Mouse (Mus musculus): ENCODE measurements around the gene Sf1.

DNA sequence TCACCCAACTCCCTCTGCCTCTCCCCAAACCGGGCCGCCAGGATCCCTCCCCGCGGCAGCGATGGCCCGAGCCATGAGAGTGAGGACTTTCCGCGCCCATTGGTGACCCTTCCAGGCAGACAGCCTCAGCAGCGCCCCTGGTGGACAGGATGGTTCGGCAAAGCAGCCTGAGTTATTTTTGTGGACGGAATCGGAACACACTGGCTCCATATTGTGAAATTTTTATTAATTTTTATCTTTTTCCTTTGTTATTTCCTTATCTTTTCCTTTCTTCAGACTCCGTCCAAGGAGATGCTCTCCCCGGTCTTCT, 12.7 kb downstream of the Sf1 start:
- TF ChIP-seq CTCF (IDR thresholded peaks at IDR 0.05; ENCODE audit: insufficient read depth, low read depth, low read length) (peak; percentile 62; the same call in 1 of the 2 replicates), POLR2A (IDR thresholded peaks at IDR 0.05; ENCODE audit: insufficient read depth, low read depth, low read length) (no peak)
